In the genomic region with DNA sequence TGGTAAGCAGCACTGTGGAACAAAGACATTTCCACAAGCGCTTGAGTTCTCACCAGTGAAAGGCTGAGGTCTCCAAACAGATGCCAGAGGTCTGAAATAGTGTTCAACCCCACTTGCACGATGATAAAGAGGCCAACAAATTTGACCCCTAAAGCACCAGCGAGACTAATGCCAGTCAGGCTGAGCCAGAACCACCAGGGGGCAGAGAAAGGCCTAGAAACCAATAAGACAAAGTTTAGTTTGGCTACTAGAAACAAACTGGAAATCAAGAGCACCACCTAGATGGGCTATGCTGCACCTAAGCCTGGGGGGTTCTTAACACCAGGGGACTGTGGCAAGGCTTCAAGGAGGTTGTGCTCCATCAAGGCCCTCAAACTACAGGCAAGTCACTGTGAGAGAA, we compare ENCODE assay signal across 8 mouse cellular contexts. TPM values are rescaled to one million over a fixed set of nuclear protein-coding genes. Genes with fewer than 3 reads are reported as not detected.
DNase-seq lines count a peak whose midpoint lies in the region; ATAC-seq and TF ChIP-seq lines count a peak whose summit lies in the region.

No protein-coding gene starts in this region.

- H3K4me1 ChIP-seq in heart, postnatal 0 days (ENCODE audit: control insufficient read depth, insufficient read depth), result no peaks in the 10 kb centered on the region
- no peaks in the 10 kb centered on the region for H3K4me1 ChIP-seq in spleen, adult 2 months (ENCODE audit: control insufficient read depth, insufficient read depth, insufficient read length)
- no peaks in the 10 kb centered on the region for H3K4me1 ChIP-seq in embryonic facial prominence, embryonic 10.5 days

- peak; percentile 13 for DNase-seq in heart, postnatal 0 days (ENCODE audit: low spot score)
- no peak for DNase-seq in heart, postnatal 25 days (ENCODE audit: low spot score)
- peak; percentile 11 to 26 for DNase-seq in spleen, adult 2 months (ENCODE audit: low read depth in 1 of 2, low spot score in 2 of 2)
- no peak for DNase-seq in spleen, postnatal 4 days (ENCODE audit: low spot score in 2 of 2)
- peak; percentile 26 for DNase-seq in embryonic facial prominence, embryonic 10.5 days (ENCODE audit: low spot score)
- DNase-seq in lung, postnatal 25 days (ENCODE audit: low spot score), result peak; percentile 21
- DNase-seq in urinary bladder, adult 18-20 months (ENCODE audit: low spot score in 2 of 2), result no peak
- DNase-seq in left cerebral cortex, adult 8-10 months (ENCODE audit: low spot score in 2 of 2), result no peak

- ATAC-seq in heart, postnatal 0 days (ENCODE audit: insufficient read depth, low read depth), result no peak

- TF ChIP-seq POLR2A in spleen, adult 2 months (IDR thresholded peaks at IDR 0.05; ENCODE audit: low read depth, low read length), result no peak

- intact Hi-C loops in heart, postnatal 25 days (cut with DNase I), result loop anchor here (5.0 kb wide), 1 partner anchor 206 kb away; no protein-coding TSS in a partner anchor

- H3K9ac ChIP-seq in heart, postnatal 0 days (replicated peaks; ENCODE audit: low read depth, low read length), result no peak overlapping the region

- no peak overlapping the region for H3K27ac ChIP-seq in heart, postnatal 0 days (ENCODE audit: low read depth)
- no peak overlapping the region for H3K27ac ChIP-seq in spleen, adult 2 months (ENCODE audit: insufficient read depth, low read length)
- no peak overlapping the region for H3K27ac ChIP-seq in embryonic facial prominence, embryonic 10.5 days (replicated peaks)

- peak; percentile 62 for TF ChIP-seq CTCF in heart, postnatal 0 days (IDR thresholded peaks at IDR 0.05; ENCODE audit: low read depth)
- peak; percentile 37; the same call in 1 of the 2 replicates for TF ChIP-seq CTCF in spleen, adult 2 months (IDR thresholded peaks at IDR 0.05; ENCODE audit: extremely low read depth, insufficient read depth, insufficient read length, insufficient replicate concordance)

- TF ChIP-seq EP300 in heart, postnatal 0 days (IDR thresholded peaks at IDR 0.05; ENCODE audit: low read depth), result no peak

- no peaks in the 10 kb centered on the region for H3K27me3 ChIP-seq in heart, postnatal 0 days (ENCODE audit: control insufficient read depth, insufficient read depth, low read length)
- no peaks in the 10 kb centered on the region for H3K27me3 ChIP-seq in spleen, adult 2 months (ENCODE audit: control insufficient read depth, insufficient read depth, low read length)
- H3K27me3 ChIP-seq in embryonic facial prominence, embryonic 10.5 days (replicated peaks; ENCODE audit: low read depth, poor library complexity, severe bottlenecking), result no peaks in the 10 kb centered on the region

- H3K36me3 ChIP-seq in heart, postnatal 0 days (replicated peaks; ENCODE audit: control insufficient read depth, insufficient read depth, low read length), result peaks cover 35% of the 10 kb centered on the region
- H3K36me3 ChIP-seq in spleen, adult 2 months (ENCODE audit: control insufficient read depth, insufficient read depth, low read length), result no peaks in the 10 kb centered on the region
- peaks cover 64% of the 10 kb centered on the region for H3K36me3 ChIP-seq in embryonic facial prominence, embryonic 10.5 days (replicated peaks)

- no peaks in the 10 kb centered on the region for H3K9me3 ChIP-seq in heart, postnatal 0 days (replicated peaks; ENCODE audit: control insufficient read depth, low read length)
- no peaks in the 10 kb centered on the region for H3K9me3 ChIP-seq in embryonic facial prominence, embryonic 10.5 days

- no peak overlapping the region for H3K4me3 ChIP-seq in heart, postnatal 0 days (ENCODE audit: low read depth, low read length)
- no peak overlapping the region for H3K4me3 ChIP-seq in spleen, adult 2 months (ENCODE audit: extremely low read depth, insufficient read depth, insufficient read length)
- H3K4me3 ChIP-seq in embryonic facial prominence, embryonic 10.5 days, result no peak overlapping the region

- WGBS in heart, postnatal 0 days, result 43% methylated on average over 3 of the region's 3 CpGs
- WGBS in spleen, adult 2 months, result 66% methylated on average over 3 of the region's 3 CpGs
- WGBS in embryonic facial prominence, embryonic 10.5 days, result 70% methylated on average over 3 of the region's 3 CpGs

- H3K4me2 ChIP-seq in heart, postnatal 0 days (ENCODE audit: low read depth, low read length), result no peak overlapping the region

RNA-seq across cellular contexts. Expression of gene Gstz1, which starts 15.3 kb away (rescaled TPM):
- 39.6 and 62.9 TPM in 2 replicates for total RNA-seq in heart, postnatal 0 days (2014; rRNA removed; ENCODE audit: low replicate concordance)
- polyA plus RNA-seq in heart, postnatal 0 days (2015; fragmentation: Nextera tagmentation; extraction: Ambion mirVana), result 33.8 and 36.2 TPM in 2 replicates
- 10 to 100 TPM; 46.4 to 47.0 TPM for total RNA-seq in heart, postnatal 25 days (2021)
- polyA plus RNA-seq in spleen, adult 2 months (2012; rRNA removed), result 10.8 and 11.4 TPM in 2 replicates
- 31.7 and 33.2 TPM in 2 replicates for polyA plus RNA-seq in embryonic facial prominence, embryonic 10.5 days (2016; fragmentation: Nextera tagmentation; extraction: Ambion mirVana)
- 10 to 100 TPM; 52.3 to 58.4 (median 55.2) TPM for total RNA-seq in left cerebral cortex, adult 8-10 months (2022)

RNA-seq across cellular contexts. Expression of gene Pomt2, which starts 16.1 kb away (rescaled TPM):
- total RNA-seq in heart, postnatal 0 days (2014; rRNA removed; ENCODE audit: low replicate concordance), result 22.7 and 25.3 TPM in 2 replicates
- 6.5 and 7.7 TPM in 2 replicates for polyA plus RNA-seq in heart, postnatal 0 days (2015; fragmentation: Nextera tagmentation; extraction: Ambion mirVana)
- 10 to 100 TPM in 1 of 2 experiments, 1 to 10 TPM in 1; 9.5 to 11.9 TPM for total RNA-seq in heart, postnatal 25 days (2021)
- polyA plus RNA-seq in spleen, adult 2 months (2012; rRNA removed), result 5.2 and 5.9 TPM in 2 replicates
- 14.3 and 14.9 TPM in 2 replicates for polyA plus RNA-seq in embryonic facial prominence, embryonic 10.5 days (2016; fragmentation: Nextera tagmentation; extraction: Ambion mirVana)
- 10 to 100 TPM; 18.3 to 19.6 (median 19.1) TPM for total RNA-seq in left cerebral cortex, adult 8-10 months (2022)

RNA-seq across cellular contexts. Expression of gene Ngb, which starts 29.3 kb away (rescaled TPM):
- total RNA-seq in heart, postnatal 0 days (2014; rRNA removed; ENCODE audit: low replicate concordance), result 0.12 TPM in 1 of 2 replicates, not detected in the other
- polyA plus RNA-seq in heart, postnatal 0 days (2015; fragmentation: Nextera tagmentation; extraction: Ambion mirVana), result 0.11 TPM in 1 of 2 replicates, not detected in the other
- not detected for total RNA-seq in heart, postnatal 25 days (2021)
- polyA plus RNA-seq in spleen, adult 2 months (2012; rRNA removed), result 0.32 and 0.34 TPM in 2 replicates
- 0.12 and 0.18 TPM in 2 replicates for polyA plus RNA-seq in embryonic facial prominence, embryonic 10.5 days (2016; fragmentation: Nextera tagmentation; extraction: Ambion mirVana)
- total RNA-seq in left cerebral cortex, adult 8-10 months (2022), result 10 to 100 TPM in 1 of 4 experiments, 1 to 10 TPM in 3; 7.1 to 10.4 (median 8.5) TPM

Comparison
In these comparisons a context has a peak if more than half of its experiments do, and no peak if none do; other contexts are left out.
1. DNase-seq: peak in heart, postnatal 0 days (single experiment), spleen, adult 2 months (2 of 2), embryonic facial prominence, embryonic 10.5 days (single experiment) and lung, postnatal 25 days (single experiment); none in heart, postnatal 25 days (single experiment), spleen, postnatal 4 days (0 of 2), urinary bladder, adult 18-20 months (0 of 2) and left cerebral cortex, adult 8-10 months (0 of 2).